Comparison of ENCODE assay signal across 8 mouse cellular contexts in the genomic region with DNA sequence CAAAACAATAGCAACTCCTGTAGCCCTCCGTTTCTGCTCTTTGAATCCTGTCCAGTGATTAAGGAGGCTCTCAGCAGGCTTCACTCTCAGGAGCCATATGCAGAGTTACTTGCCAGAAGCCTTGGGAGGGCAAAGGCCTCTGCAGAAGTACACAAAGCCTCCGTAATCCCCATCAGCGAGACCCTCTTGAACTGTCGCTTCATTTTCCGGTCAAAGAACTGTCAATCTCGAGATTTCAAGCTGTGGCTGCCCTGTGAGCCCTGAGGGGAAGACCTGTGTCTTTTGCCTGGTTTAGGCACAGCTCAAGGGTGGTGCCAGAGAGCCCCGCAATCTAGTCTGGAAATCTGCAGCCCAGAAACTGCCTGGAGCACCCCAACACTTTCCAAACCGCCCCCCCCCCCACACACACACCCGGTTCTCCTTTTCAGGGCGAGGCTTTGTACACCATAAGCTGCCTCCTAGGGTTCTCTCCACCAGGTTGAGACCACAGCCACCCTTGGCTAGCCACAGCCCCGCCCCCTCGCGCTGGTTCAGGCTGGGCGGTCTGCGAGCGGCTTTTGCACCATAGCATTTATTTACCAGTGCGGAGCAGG. TPM values are rescaled to one million over a fixed set of nuclear protein-coding genes. Genes with fewer than 3 reads are reported as not detected.
DNase-seq lines count a peak whose midpoint lies in the region; ATAC-seq and TF ChIP-seq lines count a peak whose summit lies in the region.

No protein-coding gene starts in this region.

- no peaks in the 10 kb centered on the region for H3K79me2 ChIP-seq in heart, adult 2 months (replicated peaks; ENCODE audit: control insufficient read depth, insufficient read depth, low read length)

- no peak for TF ChIP-seq POLR2A in heart, adult 2 months (IDR thresholded peaks at IDR 0.05; ENCODE audit: insufficient read depth, low read depth, low read length)

- no peaks in the 10 kb centered on the region for H3K9me3 ChIP-seq in heart, embryonic 13.5 days
- H3K9me3 ChIP-seq in limb, embryonic 12.5 days, result no peaks in the 10 kb centered on the region
- H3K9me3 ChIP-seq in midbrain, embryonic 11.5 days (ENCODE audit: control insufficient read depth, low read length), result no peaks in the 10 kb centered on the region
- no peaks in the 10 kb centered on the region for H3K9me3 ChIP-seq in stomach, postnatal 0 days (ENCODE audit: control insufficient read depth, low read length)

- H3K27me3 ChIP-seq in heart, adult 2 months (ENCODE audit: control insufficient read depth, insufficient read depth, low read length), result peaks cover 25% of the 10 kb centered on the region
- H3K27me3 ChIP-seq in heart, embryonic 13.5 days (replicated peaks), result peaks cover 72% of the 10 kb centered on the region
- H3K27me3 ChIP-seq in limb, embryonic 12.5 days, result peaks cover 70% of the 10 kb centered on the region
- peaks cover 9% of the 10 kb centered on the region; the same call in 1 of the 2 replicates for H3K27me3 ChIP-seq in midbrain, embryonic 11.5 days (ENCODE audit: control insufficient read depth, insufficient read depth, low read length)
- peaks cover 2% of the 10 kb centered on the region; the same call in 1 of the 2 replicates for H3K27me3 ChIP-seq in stomach, postnatal 0 days (ENCODE audit: control insufficient read depth, insufficient read depth, low read length)

- WGBS in heart, adult 2 months, result 14% methylated on average over 17 of the region's 17 CpGs
- 4% methylated on average over 17 of the region's 17 CpGs for WGBS in heart, embryonic 13.5 days
- WGBS in limb, embryonic 12.5 days, result under 1% methylated on average over 17 of the region's 17 CpGs
- under 1% methylated on average over 17 of the region's 17 CpGs for WGBS in midbrain, embryonic 11.5 days
- WGBS in stomach, postnatal 0 days, result 9% methylated on average over 17 of the region's 17 CpGs

- peak overlapping the region; percentile 60 for H3K4me3 ChIP-seq in heart, adult 2 months
- H3K4me3 ChIP-seq in heart, embryonic 13.5 days, result peak overlapping the region; percentile 86
- peak overlapping the region; percentile 74 for H3K4me3 ChIP-seq in limb, embryonic 12.5 days (replicated peaks)
- peak overlapping the region; percentile 77 for H3K4me3 ChIP-seq in midbrain, embryonic 11.5 days (ENCODE audit: low read depth, low read length)
- peak overlapping the region; percentile 69 for H3K4me3 ChIP-seq in stomach, postnatal 0 days (ENCODE audit: low read depth, low read length)

- TF ChIP-seq EP300 in heart, adult 2 months (IDR thresholded peaks at IDR 0.05; ENCODE audit: insufficient read depth, low read depth, low read length), result no peak
- no peak for TF ChIP-seq EP300 in stomach, postnatal 0 days (optimal IDR thresholded peaks at IDR 0.05)

- no peaks in the 10 kb centered on the region for H3K36me3 ChIP-seq in heart, adult 2 months (ENCODE audit: control insufficient read depth, insufficient read depth, low read length)
- H3K36me3 ChIP-seq in heart, embryonic 13.5 days, result no peaks in the 10 kb centered on the region
- H3K36me3 ChIP-seq in limb, embryonic 12.5 days, result no peaks in the 10 kb centered on the region
- H3K36me3 ChIP-seq in midbrain, embryonic 11.5 days (ENCODE audit: control insufficient read depth, insufficient read depth, low read length), result no peaks in the 10 kb centered on the region
- H3K36me3 ChIP-seq in stomach, postnatal 0 days (ENCODE audit: control insufficient read depth, insufficient read depth, low read length), result no peaks in the 10 kb centered on the region

- H3K4me2 ChIP-seq in heart, embryonic 13.5 days, result peak overlapping the region; percentile 97
- H3K4me2 ChIP-seq in limb, embryonic 12.5 days, result peak overlapping the region; percentile 98
- peak overlapping the region; percentile 86 for H3K4me2 ChIP-seq in midbrain, embryonic 11.5 days
- peak overlapping the region; percentile 97 for H3K4me2 ChIP-seq in stomach, postnatal 0 days (replicated peaks; ENCODE audit: low read depth)

- H3K9ac ChIP-seq in heart, adult 2 months (ENCODE audit: low read depth, low read length), result no peak overlapping the region; the same call in 1 of the 2 replicates
- peak overlapping the region; percentile 87 for H3K9ac ChIP-seq in heart, embryonic 13.5 days
- H3K9ac ChIP-seq in limb, embryonic 12.5 days (replicated peaks), result no peak overlapping the region
- H3K9ac ChIP-seq in midbrain, embryonic 11.5 days (ENCODE audit: low read length), result peak overlapping the region; percentile 91
- no peak overlapping the region for H3K9ac ChIP-seq in stomach, postnatal 0 days (ENCODE audit: low read length)

- intact Hi-C loops in heart, adult 2 months (cut with DNase I), result loop anchor here (10.0 kb wide), 1 partner anchor 118 kb away; no protein-coding TSS in a partner anchor
- intact Hi-C loops in heart, postnatal 10 days (cut with DNase I), result no loop called here

- TF ChIP-seq CTCF in heart, adult 2 months (IDR thresholded peaks at IDR 0.05), result no peak
- TF ChIP-seq CTCF in stomach, postnatal 0 days (IDR thresholded peaks at IDR 0.05; ENCODE audit: low read depth), result no peak

- DNase-seq in heart, adult 2 months, result peak; percentile 49 to 57
- DNase-seq in heart, postnatal 10 days, result no peak
- peak; percentile 48 for DNase-seq in cerebellum, adult 9-11 months
- DNase-seq in midbrain, embryonic 11.5 days (ENCODE audit: low spot score, missing footprints), result peak; percentile 96
- DNase-seq in stomach, postnatal 0 days (ENCODE audit: low spot score), result peak; percentile 51
- DNase-seq in Muller cell, postnatal 12 days (ENCODE audit: inconsistent ontology term), result no peak

- H3K4me1 ChIP-seq in heart, adult 2 months (ENCODE audit: control insufficient read depth, insufficient read depth, low read length), result no peaks in the 10 kb centered on the region
- peaks cover 34% of the 10 kb centered on the region for H3K4me1 ChIP-seq in heart, embryonic 13.5 days
- H3K4me1 ChIP-seq in limb, embryonic 12.5 days (replicated peaks), result peaks cover 26% of the 10 kb centered on the region
- peaks cover 37% of the 10 kb centered on the region for H3K4me1 ChIP-seq in midbrain, embryonic 11.5 days (ENCODE audit: control insufficient read depth, insufficient read depth, low read length)
- no peaks in the 10 kb centered on the region for H3K4me1 ChIP-seq in stomach, postnatal 0 days (replicated peaks; ENCODE audit: control insufficient read depth, insufficient read depth)

- ATAC-seq in heart, embryonic 13.5 days (ENCODE audit: extremely low read depth, insufficient number of reproducible peaks, low FRiP score, low TSS enrichment), result no peak
- ATAC-seq in limb, embryonic 12.5 days (ENCODE audit: insufficient number of reproducible peaks, insufficient read depth, low FRiP score, low TSS enrichment, low read depth), result peak; percentile 50; the same call in 1 of the 2 replicates
- peak; percentile 49 for ATAC-seq in midbrain, embryonic 11.5 days (ENCODE audit: low FRiP score)
- ATAC-seq in stomach, postnatal 0 days (ENCODE audit: low FRiP score, low TSS enrichment), result peak; percentile 43; the same call in 1 of the 2 replicates

- no peak overlapping the region for H3K27ac ChIP-seq in heart, adult 2 months
- H3K27ac ChIP-seq in heart, embryonic 13.5 days (replicated peaks), result peak overlapping the region; percentile 50
- no peak overlapping the region for H3K27ac ChIP-seq in limb, embryonic 12.5 days
- H3K27ac ChIP-seq in midbrain, embryonic 11.5 days (ENCODE audit: low read depth, low read length), result peak overlapping the region; percentile 16; the same call in 1 of the 2 replicates
- H3K27ac ChIP-seq in stomach, postnatal 0 days (replicated peaks), result no peak overlapping the region

RNA-seq across cellular contexts. Expression of a gene that starts 2.1 kb away (rescaled TPM):
- 1 to 10 TPM; 2.0 to 2.3 TPM for total RNA-seq in heart, adult 2 months (2021)
- polyA plus RNA-seq in heart, adult 2 months (2012; rRNA removed), result 0.84 and 1.3 TPM in 2 replicates
- total RNA-seq in heart, postnatal 10 days (2021), result 1 to 10 TPM; 5.2 to 5.6 TPM
- 3.1 and 3.3 TPM in 2 replicates for polyA plus RNA-seq in heart, embryonic 13.5 days (2015; fragmentation: Nextera tagmentation; extraction: Ambion mirVana)
- 1.3 TPM in 2 replicates for polyA plus RNA-seq in limb, embryonic 12.5 days (2016; fragmentation: Nextera tagmentation; extraction: Ambion mirVana)
- 5.3 and 6.3 TPM in 2 replicates for polyA plus RNA-seq in midbrain, embryonic 11.5 days (2014; fragmentation: Nextera tagmentation; extraction: Ambion mirVana)
- polyA plus RNA-seq in stomach, postnatal 0 days (2015; fragmentation: Nextera tagmentation; extraction: Ambion mirVana), result 0.67 and 1.0 TPM in 2 replicates

Comparison
In these comparisons a context has a peak if more than half of its experiments do, and no peak if none do; other contexts are left out.
1. DNase-seq: peak in heart, adult 2 months (2 of 2), cerebellum, adult 9-11 months (single experiment), midbrain, embryonic 11.5 days (single experiment) and stomach, postnatal 0 days (single experiment); none in heart, postnatal 10 days (0 of 2) and Muller cell, postnatal 12 days (single experiment).
2. H3K27ac ChIP-seq: peak in heart, embryonic 13.5 days (single experiment) and midbrain, embryonic 11.5 days (single experiment); none in heart, adult 2 months (single experiment), limb, embryonic 12.5 days (single experiment) and stomach, postnatal 0 days (single experiment).
3. H3K9ac ChIP-seq: peak in heart, embryonic 13.5 days (single experiment) and midbrain, embryonic 11.5 days (single experiment); none in heart, adult 2 months (single experiment), limb, embryonic 12.5 days (single experiment) and stomach, postnatal 0 days (single experiment).
4. Peak in every context shown above with its lines, with median percentiles within 50 percentile points of each other: H3K4me3 ChIP-seq and H3K4me2 ChIP-seq.